Mouse (Mus musculus) kidney, adult 2 months (tissue): ENCODE measurements around the gene Hist3h2a.

Source experiments
- CTCF ChIP-seq: fragments of 200-500 bp; conservative IDR thresholded peaks from 2 replicates; pipeline ENCODE4 v1.5.1; 2011; ENCODE audit warnings: low read depth, mild to moderate bottlenecking, control low read depth, low read length, moderate library complexity, mixed read lengths; ENCODE audit not compliant: insufficient read depth, insufficient read length
- POLR2A ChIP-seq: fragments of 200-500 bp; IDR thresholded peaks from one replicate; pipeline ENCODE4 v1.6.1; 2011; ENCODE audit warnings: low read depth, low read length, control low read depth

GRCm38 (mm10) chr11:58984657-58985056 is 30.2 kb downstream of the Hist3h2a start:
- no peak for TF ChIP-seq POLR2A
- TF ChIP-seq CTCF: no peak
